Mouse (Mus musculus) E14TG2a.4 (cell line): ENCODE measurements around the gene Wiz.

ENCODE experiments used
- CTCF ChIP-seq: conservative IDR thresholded peaks from 2 replicates; pipeline ENCODE4 v1.5.1; 2014; ENCODE audit warnings: low read length
- NANOG ChIP-seq: IDR thresholded peaks from 2 replicates; pipeline ENCODE4 v1.6.1; 2014; ENCODE audit warnings: borderline replicate concordance, low read length, mixed read lengths

GRCm38 (mm10) chr17:32354211-32354610, 35.0 kb downstream of the Wiz start:
- TF ChIP-seq CTCF: no peak
- no peak for TF ChIP-seq NANOG
